Mouse (Mus musculus): Measurements from ENCODE around the gene Fkbp15.

The Fkbp15 gene

DNA sequence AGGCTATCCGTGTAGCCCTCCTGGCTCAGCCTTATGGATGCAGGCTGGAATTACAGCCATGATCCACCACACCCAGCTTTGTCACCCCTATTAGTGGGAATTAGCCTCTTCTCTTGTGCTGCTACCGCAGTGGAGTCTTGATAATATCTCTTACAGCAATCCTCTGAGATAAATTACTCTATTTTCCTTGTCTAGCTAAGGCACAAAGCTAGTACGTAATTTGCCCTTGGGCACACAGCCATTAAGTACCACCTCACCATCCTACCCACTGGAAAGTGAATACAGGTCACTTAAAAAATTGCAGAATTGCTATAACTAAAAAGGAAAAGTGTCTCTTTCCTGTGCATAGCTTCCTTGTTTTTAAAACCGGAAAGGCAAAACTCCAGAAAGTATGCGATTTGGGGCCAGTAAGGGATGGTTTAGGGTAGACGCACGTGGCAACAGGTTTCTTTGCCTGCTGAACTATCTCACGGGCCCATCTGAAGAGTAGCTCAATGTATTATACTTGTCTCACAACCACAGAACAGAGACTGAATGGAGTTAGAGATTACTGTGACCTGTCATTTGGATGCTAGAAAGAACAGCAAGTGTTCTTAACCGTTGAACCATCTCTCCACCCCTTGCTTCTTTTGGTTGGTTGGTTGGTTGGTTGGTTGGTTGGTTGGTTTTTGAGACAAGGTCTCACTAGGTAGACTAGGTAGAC is 12.6 kb upstream of the Fkbp15 start:
- no peak for DNase-seq (ENCODE audit: low read depth, low spot score)

DNA sequence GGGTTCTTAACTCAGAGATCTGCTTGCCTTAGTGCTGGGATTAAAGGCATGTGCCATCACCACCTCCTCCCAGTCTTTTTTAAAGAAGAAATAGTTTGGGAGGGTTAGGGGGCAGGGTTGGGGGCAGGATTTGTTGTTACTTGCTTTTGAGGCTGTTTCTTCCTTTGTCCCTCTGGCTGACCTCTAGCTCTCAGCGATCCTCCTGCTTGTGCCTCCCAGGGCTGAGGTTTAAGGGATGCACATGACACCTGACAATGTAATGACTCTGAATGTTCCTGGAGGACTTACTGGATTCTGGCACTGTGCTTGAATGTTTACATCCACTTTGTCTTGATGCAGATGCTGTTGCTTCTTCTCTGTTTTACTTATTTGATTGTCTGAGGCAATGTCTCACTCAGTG is 12.1 kb upstream of the Fkbp15 start:
- DNase-seq (ENCODE audit: low read depth, low spot score), result no peak

GRCm38 (mm10) chr4:62369091-62369490 is 8.7 kb upstream of the Fkbp15 start:
- DNase-seq (ENCODE audit: low read depth, low spot score), result no peak

GRCm38 (mm10) chr4:62367586-62367985 is 7.2 kb upstream of the Fkbp15 start:
- no peak for DNase-seq (ENCODE audit: low read depth, low spot score)

DNA sequence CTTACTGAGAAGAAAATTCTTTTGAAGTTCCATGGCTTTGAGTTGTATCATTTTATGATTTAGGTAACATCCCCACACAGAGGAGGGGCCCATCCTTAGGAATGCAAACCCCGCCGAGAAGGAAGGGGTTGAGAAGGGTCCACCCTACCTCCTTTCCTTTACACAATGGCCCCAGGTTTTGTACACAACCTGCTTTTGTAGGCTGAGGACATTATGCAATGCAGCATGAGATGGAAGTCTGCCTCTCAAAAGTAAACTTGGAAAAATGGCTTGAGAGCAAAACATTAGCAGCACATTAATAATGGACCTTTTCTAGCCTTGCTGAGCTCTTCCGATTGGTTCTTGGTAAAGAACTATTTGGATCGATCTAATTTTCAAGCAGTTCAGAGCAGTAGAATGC is 5.9 kb upstream of the Fkbp15 start:
- DNase-seq (ENCODE audit: low read depth, low spot score), result no peak

DNA sequence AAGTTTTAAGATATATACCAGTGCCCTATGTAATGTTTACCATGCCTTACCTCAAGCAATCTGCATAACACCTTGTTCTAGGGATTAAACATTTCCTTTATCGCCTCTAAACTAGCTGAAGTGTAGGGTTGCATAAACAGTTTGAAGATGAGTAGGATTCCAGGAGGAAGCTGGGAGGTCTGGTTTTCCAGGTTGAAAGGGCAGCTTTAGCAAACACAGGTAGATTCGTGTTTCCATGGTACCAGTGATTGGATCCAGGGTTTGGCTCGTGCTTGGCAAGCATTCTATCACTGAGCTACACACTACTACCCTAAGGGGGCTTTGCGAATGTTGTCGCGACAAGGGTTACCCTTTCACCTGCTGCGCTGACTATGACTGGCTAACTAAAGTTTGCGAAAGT is 4.0 kb upstream of the Fkbp15 start:
- DNase-seq (ENCODE audit: low read depth, low spot score), result no peak

DNA sequence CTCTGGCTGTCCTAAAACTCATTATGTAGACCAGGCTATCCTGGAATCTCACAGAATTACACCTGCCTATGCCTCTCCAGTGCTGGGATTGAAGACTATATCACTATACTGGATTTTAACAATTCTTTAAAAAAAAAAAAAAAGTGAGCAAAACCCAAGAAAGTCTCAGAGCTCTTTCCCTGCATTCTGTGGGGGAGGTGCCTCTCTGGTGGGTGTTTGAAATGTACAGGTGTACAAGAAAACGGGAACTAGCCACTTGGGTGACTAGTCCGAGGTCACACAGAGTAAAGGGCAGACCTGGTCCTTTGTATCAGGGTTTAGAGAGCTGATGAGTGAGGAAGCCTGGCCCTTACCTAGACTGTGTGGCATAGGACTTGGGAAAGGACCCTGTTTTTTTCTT is 2.1 kb upstream of the Fkbp15 start:
- DNase-seq (ENCODE audit: low read depth, low spot score), result no peak

DNA sequence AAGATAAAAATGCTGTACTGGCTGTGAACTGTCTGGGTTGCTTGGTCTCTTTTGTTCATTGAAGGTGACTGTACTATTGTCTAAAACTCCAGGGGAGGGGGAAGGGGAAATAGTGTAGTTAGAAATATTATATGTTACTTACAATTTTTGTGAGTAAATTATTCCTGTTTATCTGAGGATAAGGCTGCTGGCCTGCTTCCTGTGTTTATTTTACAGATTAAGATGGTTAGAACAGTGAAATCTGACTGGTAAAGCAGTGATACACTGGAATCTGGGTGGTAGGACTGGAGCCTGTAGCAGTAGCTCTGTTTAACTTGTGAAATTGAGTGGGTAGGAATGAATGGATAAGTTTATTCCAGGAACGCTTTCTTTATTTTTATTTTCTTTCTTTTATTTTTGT is 1.6 kb upstream of the Fkbp15 start:
- DNase-seq (ENCODE audit: low read depth, low spot score), result no peak

GRCm38 (mm10) chr4:62361571-62361970 is 1.2 kb upstream of the Fkbp15 start:
- DNase-seq (ENCODE audit: low read depth, low spot score), result no peak

- DNase-seq (ENCODE audit: low read depth, low spot score), result no peak
These were observed 582 bp upstream of the Fkbp15 start for GRCm38 (mm10) chr4:62360805-62361455.

- no peak for DNase-seq (ENCODE audit: low read depth, low spot score)
These were observed 1.0 kb downstream of the Fkbp15 start for GRCm38 (mm10) chr4:62359256-62359775.

DNA sequence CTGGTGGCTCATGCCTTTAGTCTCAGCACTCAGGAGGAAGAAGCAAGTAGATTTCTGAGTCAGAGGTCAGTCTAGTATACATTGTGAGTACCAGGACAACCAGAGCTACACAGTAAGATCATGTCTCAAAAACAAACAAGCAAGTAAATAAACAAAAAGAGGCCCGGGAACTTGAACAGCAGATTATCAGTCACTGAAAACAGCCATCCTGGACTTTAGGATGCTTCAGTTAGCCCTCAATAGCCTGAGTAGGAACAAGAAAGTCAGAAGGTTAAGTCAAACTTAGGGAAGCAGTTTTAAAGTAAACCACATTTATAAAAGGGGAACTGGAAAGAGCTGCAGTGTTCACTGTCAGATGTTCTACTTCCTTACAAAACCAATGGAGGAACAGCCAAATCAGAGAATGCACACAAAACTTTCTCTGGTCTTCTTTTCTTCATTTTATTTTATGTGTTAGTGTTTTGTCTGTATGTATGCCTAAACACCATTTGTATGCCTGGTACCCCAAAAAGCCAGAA is 2.7 kb downstream of the Fkbp15 start:
- no peak for DNase-seq (ENCODE audit: low read depth, low spot score)

GRCm38 (mm10) chr4:62349371-62349770 is 11.0 kb downstream of the Fkbp15 start:
- DNase-seq (ENCODE audit: low read depth, low spot score), result no peak

DNA sequence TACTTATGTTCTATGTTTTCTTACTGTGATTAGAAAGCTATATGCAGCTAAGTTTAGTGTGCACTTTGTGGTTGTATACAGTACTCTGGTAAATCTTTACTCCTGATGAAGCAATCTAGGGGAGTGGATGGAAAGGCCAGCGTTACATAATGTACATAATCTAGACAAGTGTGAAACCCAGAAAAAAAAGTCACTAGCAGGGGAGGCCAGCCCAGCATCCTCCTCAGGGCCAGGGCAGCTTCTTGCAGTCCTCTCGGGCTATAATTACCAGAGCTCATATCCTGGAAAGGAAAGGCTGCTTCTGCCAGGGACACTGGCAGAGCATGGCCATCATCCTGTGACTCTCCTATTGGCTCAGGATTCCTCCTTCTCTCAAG is 12.0 kb downstream of the Fkbp15 start:
- DNase-seq (ENCODE audit: low read depth, low spot score), result no peak

GRCm38 (mm10) chr4:62347605-62348328 is 12.6 kb downstream of the Fkbp15 start:
- no peak for DNase-seq (ENCODE audit: low read depth, low spot score)

DNA sequence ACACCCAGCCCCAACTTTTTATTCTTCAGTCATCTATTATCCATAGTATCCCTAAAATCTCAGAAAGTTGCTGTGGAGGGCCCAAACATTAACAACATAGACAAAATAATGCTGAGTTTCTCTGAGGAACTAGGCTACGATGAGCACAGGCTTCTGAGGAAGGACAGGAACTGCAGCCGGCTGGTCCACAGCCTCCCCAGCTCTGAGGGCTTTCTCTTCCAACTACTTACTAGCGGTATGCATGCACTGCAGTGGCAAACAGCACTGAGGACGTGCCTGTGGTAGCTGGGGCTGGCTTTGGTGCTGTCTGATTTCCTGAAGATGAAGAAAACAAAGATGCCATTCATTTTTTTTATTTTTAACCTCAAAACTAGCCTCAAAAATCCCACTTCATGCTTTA is 14.5 kb downstream of the Fkbp15 start:
- DNase-seq (ENCODE audit: low read depth, low spot score), result no peak

- DNase-seq (ENCODE audit: low read depth, low spot score), result no peak
These were observed 16.3 kb downstream of the Fkbp15 start for GRCm38 (mm10) chr4:62344000-62344399.

DNA sequence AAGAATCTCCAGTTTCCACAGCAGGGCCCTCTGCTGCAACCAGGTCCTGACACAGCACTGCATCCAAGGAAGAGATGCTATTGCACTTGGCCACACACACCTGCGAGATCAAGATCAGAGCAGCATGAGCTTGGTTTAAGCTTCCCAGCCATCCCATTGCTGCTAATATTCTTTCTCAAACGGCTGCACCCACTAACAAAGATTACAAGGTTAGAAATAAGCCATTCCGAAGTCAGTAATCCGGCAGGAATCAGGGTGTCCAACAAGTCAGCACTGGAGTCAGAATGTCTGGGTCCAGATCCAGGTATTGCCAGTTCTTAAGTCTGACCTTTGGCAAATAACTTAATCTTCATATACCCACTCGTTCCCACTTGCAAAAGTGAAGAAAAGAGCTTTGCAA is 21.8 kb downstream of the Fkbp15 start:
- no peak for DNase-seq (ENCODE audit: low read depth, low spot score)

DNA sequence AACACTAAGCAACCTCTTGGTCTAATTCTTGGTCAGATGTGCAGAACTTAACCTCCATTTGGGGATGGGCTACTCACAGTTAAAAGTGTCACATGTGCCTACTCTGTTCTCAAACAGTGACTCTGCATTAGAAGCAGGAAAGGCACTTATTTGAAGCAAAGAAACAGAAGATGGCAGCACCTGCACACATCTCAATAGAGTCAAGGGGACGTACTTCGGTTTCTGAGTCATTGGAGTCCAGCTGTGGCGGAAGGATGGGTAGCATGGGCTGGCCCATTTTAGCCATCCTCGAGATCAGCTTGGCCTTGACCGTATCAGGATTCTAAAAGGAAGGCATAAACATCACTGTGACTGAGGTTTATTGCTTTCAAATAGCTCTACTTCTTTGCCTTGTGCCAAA is 28.4 kb downstream of the Fkbp15 start:
- no peak for DNase-seq (ENCODE audit: low read depth, low spot score)

- no peak for DNase-seq (ENCODE audit: low read depth, low spot score)
These were observed 31.2 kb downstream of the Fkbp15 start for GRCm38 (mm10) chr4:62328941-62329660.

DNA sequence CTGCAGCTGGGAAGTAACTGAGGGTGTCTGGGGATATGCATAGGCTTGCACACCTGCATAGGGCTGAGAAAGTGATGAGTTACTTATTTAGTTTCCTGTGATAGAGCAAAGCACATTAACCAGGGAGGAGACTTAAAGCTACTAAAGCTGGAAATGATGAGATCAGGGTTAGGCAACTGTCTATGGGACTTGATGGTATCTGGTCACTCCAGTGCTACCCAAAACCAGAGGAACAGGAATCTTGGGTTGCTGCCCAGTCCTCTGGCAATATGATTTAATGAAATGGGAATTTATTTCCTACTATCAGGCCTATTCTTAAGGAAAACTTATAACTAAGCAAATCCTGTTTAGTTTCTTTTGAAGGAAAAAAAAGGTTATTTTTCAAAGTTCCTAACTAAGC is 34.2 kb downstream of the Fkbp15 start:
- no peak for DNase-seq (ENCODE audit: low read depth, low spot score)

GRCm38 (mm10) chr4:62322684-62323083 is 37.7 kb downstream of the Fkbp15 start:
- DNase-seq (ENCODE audit: low read depth, low spot score), result no peak

Data from embryo, embryonic 11.5 days (tissue).